Mouse (Mus musculus) spleen, adult 10 weeks (tissue): Measurements from ENCODE around the gene Rfc5. TPM values are rescaled to one million over a fixed set of nuclear protein-coding genes. Genes with fewer than 3 reads are reported as not detected.

ENCODE experiments used
- polyA plus RNA-seq: library from polyadenylated mRNA; stranded (reverse); fragments of 350-450 nt; fragmentation: Illumina TruSeq; extraction: RNeasy Lipid Tissue Mini Kit (QIAGEN cat#74804); gene quantifications from one replicate; pipeline ENCODE4 v1.2.3, GENCODE M21; 2015; ENCODE audit warnings: low replicate concordance; ENCODE audit not compliant: insufficient read depth

The Rfc5 gene
- 20.9 TPM for polyA plus RNA-seq

GRCm38 (mm10) chr5:117388877-117389276, at the start of gene Rfc5:
TSS of gene Rfc5 (minus strand) at chr5:117389047.

GRCm38 (mm10) chr5:117413507-117414501, 25.0 kb upstream of the Rfc5 start, which contains the start of gene Ksr2:
TSS of gene Ksr2 (plus strand) at chr5:117414000.

GRCm38 (mm10) chr5:117357129-117357477, 31.7 kb downstream of the Rfc5 start, which contains the start of gene Wsb2:
TSS of gene Wsb2 (plus strand) at chr5:117357304.

Other genes starting within 250 kb of the Rfc5 start
- 93.1 TPM for gene Pebp1, start 101.4 kb downstream of the Rfc5 start, polyA plus RNA-seq
- 11.2 TPM for gene Vsig10, start 70.0 kb downstream of the Rfc5 start, polyA plus RNA-seq
- 34.6 TPM for gene Wsb2, start 31.7 kb downstream of the Rfc5 start, polyA plus RNA-seq
- gene Ksr2, start 25.0 kb upstream of the Rfc5 start, polyA plus RNA-seq, result 0.99 TPM